Comparison of ENCODE assay signal across 22 mouse cellular contexts in the genomic region with DNA sequence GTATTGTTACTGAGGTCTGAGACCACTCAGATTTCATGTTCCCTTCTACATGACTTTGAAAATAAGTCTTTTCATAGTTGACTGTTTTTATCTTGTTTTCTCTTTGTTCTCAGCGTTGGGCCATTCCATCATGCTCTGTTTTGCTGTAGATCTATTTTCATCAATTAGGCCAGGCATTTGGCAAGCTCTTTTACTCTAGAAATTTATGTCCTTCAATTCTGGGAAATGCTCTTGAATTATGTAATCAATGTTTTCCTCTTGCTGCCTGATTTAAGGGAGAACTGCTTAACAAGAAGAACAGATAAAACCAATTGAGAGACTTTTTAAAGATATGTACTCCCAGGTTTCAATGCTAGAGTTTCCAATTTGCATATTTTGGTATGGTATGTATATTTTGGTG. TPM values are rescaled to one million over a fixed set of nuclear protein-coding genes. Genes with fewer than 3 reads are reported as not detected.
DNase-seq lines count a peak whose midpoint lies in the region; ATAC-seq and TF ChIP-seq lines count a peak whose summit lies in the region.
"Had no signal": no experiment of that assay in that cellular context is flagged by ENCODE, and none has a peak within 500 bp of the region (broad histone marks: within the 10 kb centered on the region; RNA-seq: fewer than 3 reads in every experiment).

No protein-coding gene starts in this region.

- WGBS in lung, postnatal 0 days: 76% methylated on average over 1 of the region's 1 CpGs
- WGBS in lung, adult 2 months: 54% methylated on average over 1 of the region's 1 CpGs

- TF ChIP-seq POLR2A in lung, adult 2 months (IDR thresholded peaks at IDR 0.05; ENCODE audit: borderline replicate concordance, extremely low read depth, low read depth, low read length): no peak

- TF ChIP-seq CTCF in lung, postnatal 0 days (IDR thresholded peaks at IDR 0.05): no peak
- TF ChIP-seq CTCF in lung, adult 2 months (IDR thresholded peaks at IDR 0.05; ENCODE audit: insufficient read depth, low read length): no peak

- no peak overlapping the region for H3K9ac ChIP-seq in lung, postnatal 0 days (replicated peaks; ENCODE audit: low read depth)
- H3K9ac ChIP-seq: embryonic facial prominence, embryonic 13.5 days; embryonic facial prominence, embryonic 15.5 days; forebrain, embryonic 13.5 days; forebrain, embryonic 15.5 days; forebrain, postnatal 0 days had no signal

- H3K4me3 ChIP-seq in lung, postnatal 0 days (ENCODE audit: low read depth, low read length): no peak overlapping the region
- no peak overlapping the region for H3K4me3 ChIP-seq in lung, adult 2 months (replicated peaks; ENCODE audit: extremely low read depth, low read depth, low read length)
- H3K4me3 ChIP-seq: embryonic facial prominence, embryonic 13.5 days; embryonic facial prominence, embryonic 15.5 days; erythroblast, embryonic 14.5 days; forebrain, embryonic 13.5 days; forebrain, embryonic 15.5 days had no signal

- no peaks in the 10 kb centered on the region for H3K36me3 ChIP-seq in lung, postnatal 0 days (ENCODE audit: insufficient read depth, low read length)
- H3K36me3 ChIP-seq: embryonic facial prominence, embryonic 13.5 days; embryonic facial prominence, embryonic 15.5 days; forebrain, embryonic 15.5 days had no signal

- TF ChIP-seq EP300 in lung, postnatal 0 days (IDR thresholded peaks at IDR 0.05): no peak

- no peak overlapping the region for H3K27ac ChIP-seq in lung, postnatal 0 days (ENCODE audit: low read length)
- H3K27ac ChIP-seq: embryonic facial prominence, embryonic 13.5 days; embryonic facial prominence, embryonic 15.5 days; forebrain, embryonic 13.5 days; forebrain, embryonic 15.5 days had no signal

- ATAC-seq in lung, postnatal 0 days: no peak
- ATAC-seq in erythroid progenitor cell, adult 5-6 weeks (replicated peaks; ENCODE audit: low FRiP score, poor library complexity, severe bottlenecking): no peak
- ATAC-seq: activated CD4-positive, CD25-positive, alpha-beta regulatory T cell, adult 4 months; forebrain, embryonic 13.5 days; forebrain, embryonic 15.5 days; forebrain, postnatal 0 days; Patski had no signal

- no peaks in the 10 kb centered on the region for H3K27me3 ChIP-seq in lung, postnatal 0 days (replicated peaks; ENCODE audit: insufficient read depth, low read length)
- H3K27me3 ChIP-seq: embryonic facial prominence, embryonic 13.5 days; embryonic facial prominence, embryonic 15.5 days; forebrain, embryonic 13.5 days; forebrain, embryonic 15.5 days; Patski had no signal

- peak; percentile 47 for DNase-seq in lung, postnatal 0 days (ENCODE audit: low spot score)
- DNase-seq in lung, adult 2 months: no peak
- DNase-seq in adipocyte (ENCODE audit: low spot score): peak; percentile 49
- no peak for DNase-seq in cerebellum, adult 11-12 months
- DNase-seq: adrenal gland, adult 2 months; adrenal gland, postnatal 10 days; adrenal gland, postnatal 25 days; cerebellum, adult 18-20 months; cerebellum, adult 8-10 months; cerebellum, adult 9-11 months; cerebellum, postnatal 14 days; cerebellum, postnatal 36 days; embryo, embryonic 11 days; forebrain, postnatal 0 days had no signal

- H3K4me1 ChIP-seq in lung, postnatal 0 days (ENCODE audit: insufficient read depth, low read depth, low read length): no peaks in the 10 kb centered on the region
- H3K4me1 ChIP-seq in lung, adult 2 months (ENCODE audit: control insufficient read depth, insufficient read depth, low read length): no peaks in the 10 kb centered on the region
- H3K4me1 ChIP-seq: embryonic facial prominence, embryonic 13.5 days; embryonic facial prominence, embryonic 15.5 days; forebrain, embryonic 13.5 days; forebrain, embryonic 15.5 days had no signal

- no peaks in the 10 kb centered on the region for H3K9me3 ChIP-seq in lung, postnatal 0 days (ENCODE audit: low read length)
- H3K9me3 ChIP-seq: embryonic facial prominence, embryonic 15.5 days; forebrain, embryonic 15.5 days had no signal

- H3K4me2 ChIP-seq in lung, postnatal 0 days (replicated peaks; ENCODE audit: low read depth, low read length): no peak overlapping the region
- H3K4me2 ChIP-seq: embryonic facial prominence, embryonic 13.5 days; embryonic facial prominence, embryonic 15.5 days; forebrain, embryonic 13.5 days; forebrain, embryonic 15.5 days had no signal

RNA-seq across cellular contexts. Expression of a gene that starts 55.1 kb away (rescaled TPM):
- polyA plus RNA-seq in lung, postnatal 0 days (2015; fragmentation: Nextera tagmentation; extraction: Ambion mirVana): 22.1 and 24.4 TPM in 2 replicates
- polyA plus RNA-seq in lung, adult 2 months (2012; rRNA removed): 15.8 and 19.1 TPM in 2 replicates
- 42.8 and 54.4 TPM in 2 replicates for total RNA-seq in erythroid progenitor cell, adult 5-6 weeks (2015; ENCODE audit: low replicate concordance)
- 32.1 and 42.9 TPM in 2 replicates for total RNA-seq in erythroid progenitor cell, adult 5-6 weeks (2017; ENCODE audit: low replicate concordance)

Comparison
In these comparisons a context has a peak if more than half of its experiments do, and no peak if none do; other contexts are left out.
1. DNase-seq: peak in lung, postnatal 0 days (single experiment) and adipocyte (single experiment); none in lung, adult 2 months (single experiment) and cerebellum, adult 11-12 months (single experiment).